Mouse (Mus musculus) liver, adult 2 months (tissue): ENCODE results near the gene Cdc34. TPM values are rescaled to one million over a fixed set of nuclear protein-coding genes. Genes with fewer than 3 reads are reported as not detected.

Source experiments
- DNase-seq: peaks from one replicate; pipeline ENCODE4 v3.0.0-alpha.2; 2011; ENCODE audit warnings: low read depth, low spot score; ENCODE audit errors: extremely low read depth
- H3K27ac ChIP-seq: fragments of 200-500 bp; replicated peaks from 2 replicates; pipeline ENCODE4 v1.5.1; 2012; ENCODE audit warnings: low read depth, mild to moderate bottlenecking, control low read depth, inconsistent platforms, low read length; ENCODE audit not compliant: insufficient read depth
- H3K27me3 ChIP-seq: fragments of 200-500 bp; 2 replicates; pipeline ENCODE4 v1.6.1; 2012; ENCODE audit warnings: mild to moderate bottlenecking, moderate library complexity, low read length, inconsistent platforms; ENCODE audit not compliant: control insufficient read depth, insufficient read depth
- H3K36me3 ChIP-seq: fragments of 200-500 bp; 2 replicates; pipeline ENCODE4 v1.6.1; 2012; ENCODE audit warnings: low read length, inconsistent platforms; ENCODE audit not compliant: control insufficient read depth, insufficient read depth
- H3K4me1 ChIP-seq: fragments of 200-500 bp; 2 replicates; pipeline ENCODE4 v1.6.1; 2011; ENCODE audit warnings: low read length; ENCODE audit not compliant: control insufficient read depth, insufficient read depth
- H3K4me3 ChIP-seq: fragments of 200-500 bp; 2 replicates; pipeline ENCODE4 v1.5.1; 2011; ENCODE audit warnings: low read depth, mild to moderate bottlenecking, control low read depth, low read length, moderate library complexity; ENCODE audit not compliant: insufficient read depth
- H3K79me2 ChIP-seq: fragments of 200-500 bp; 2 replicates; pipeline ENCODE4 v1.6.1; 2012; ENCODE audit warnings: inconsistent platforms, mild to moderate bottlenecking, low read length, moderate library complexity; ENCODE audit not compliant: control insufficient read depth, insufficient read depth
- H3K9ac ChIP-seq: fragments of 200-500 bp; 2 replicates; pipeline ENCODE4 v1.6.1; 2012; ENCODE audit warnings: low read depth, mild to moderate bottlenecking, control low read depth, inconsistent platforms, low read length
- CTCF ChIP-seq: fragments of 200-500 bp; IDR thresholded peaks from 2 replicates; pipeline ENCODE4 v1.5.1; 2011; ENCODE audit warnings: low read depth, low read length, control low read depth
- POLR2A ChIP-seq: fragments of 200-500 bp; IDR thresholded peaks from 2 replicates; pipeline ENCODE4 v1.6.1; 2011; ENCODE audit warnings: low read length, control low read depth; ENCODE audit not compliant: insufficient read depth; ENCODE audit errors: extremely low read depth
- WGBS: fragments of 180-500 bp; shearing (Covaris S2); methylation state at CpG from one replicate; pipeline ENCODE4 v1.1.7; 2018; 5-methylcytosine and 5-hydroxymethylcytosine counted together
- polyA plus RNA-seq: library from polyadenylated mRNA; depleted of rRNA; stranded (reverse); fragments of >200 nt; gene quantifications from 2 replicates; pipeline ENCODE4 v1.2.3, GENCODE M21; 2012
- total RNA-seq: library from RNA; depleted of rRNA; stranded (reverse); fragments of >200 nt; gene quantifications from 2 replicates; pipeline ENCODE4 v1.2.3, GENCODE M21; 2014

Cdc34 gene
- total and polyA plus RNA-seq, 2 experiments = 82.1 to 215 TPM

- WGBS = 83% methylated on average over 44 of the region's 44 CpGs
- Histone ChIP-seq H3K27me3 (no peaks in the 10 kb centered on the region), H3K9ac (no peak overlapping the region), H3K27ac (no peak overlapping the region), H3K36me3 (no peaks in the 10 kb centered on the region), H3K4me3 (no peak overlapping the region), H3K4me1 (peaks cover 1% of the 10 kb centered on the region; the same call in 1 of the 2 replicates), H3K79me2 (no peaks in the 10 kb centered on the region)
- TF ChIP-seq CTCF = no peak
- TF ChIP-seq POLR2A = no peak
- no peak for DNase-seq
Measured at GRCm38 (mm10) chr10:79675346-79676035, 6.5 kb upstream of the Cdc34 start.

- DNase-seq = no peak
- 27% methylated on average over 11 of the region's 11 CpGs for WGBS
- peak overlapping the region; percentile 68 for H3K27ac ChIP-seq
Measured at GRCm38 (mm10) chr10:79680606-79681495, 1.1 kb upstream of the Cdc34 start.

GRCm38 (mm10) chr10:79682551-79682915 is 538 bp downstream of the Cdc34 start:
- 1% methylated on average over 10 of the region's 10 CpGs for WGBS
- TF ChIP-seq POLR2A = no peak
- 0 out of 2 replicates have a peak, but pooled peaks have one; percentile 5 for TF ChIP-seq CTCF
- DNase-seq = peak; percentile 32
- Histone ChIP-seq H3K9ac (peak overlapping the region; percentile 95), H3K4me3 (peak overlapping the region; percentile 100), H3K36me3 (peaks cover 16% of the 10 kb centered on the region), H3K27ac (peak overlapping the region; percentile 85), H3K27me3 (no peaks in the 10 kb centered on the region), H3K4me1 (peaks cover 22% of the 10 kb centered on the region), H3K79me2 (peaks cover 23% of the 10 kb centered on the region; the same call in 1 of the 2 replicates)

More at GRCm38 (mm10) chr10:79680606-79681495, 1.1 kb upstream of the Cdc34 start:
- Histone ChIP-seq H3K4me3 (peak overlapping the region; percentile 42), H3K79me2 (peaks cover 23% of the 10 kb centered on the region; the same call in 1 of the 2 replicates), H3K9ac (peak overlapping the region; percentile 46), H3K36me3 (peaks cover 7% of the 10 kb centered on the region; the same call in 1 of the 2 replicates), H3K4me1 (peaks cover 22% of the 10 kb centered on the region), H3K27me3 (no peaks in the 10 kb centered on the region)
- TF ChIP-seq POLR2A (no peak), CTCF (no peak)

GRCm38 (mm10) chr10:79682916-79683582 is 1.1 kb downstream of the Cdc34 start:
- Histone ChIP-seq H3K9ac (peak overlapping the region; percentile 95), H3K27ac (peak overlapping the region; percentile 85), H3K4me1 (peaks cover 22% of the 10 kb centered on the region), H3K4me3 (peak overlapping the region; percentile 100), H3K27me3 (no peaks in the 10 kb centered on the region), H3K79me2 (peaks cover 23% of the 10 kb centered on the region; the same call in 1 of the 2 replicates), H3K36me3 (peaks cover 16% of the 10 kb centered on the region)
- under 1% methylated on average over 10 of the region's 10 CpGs for whole genome bisulfite sequencing
- peak; percentile 49 for TF ChIP-seq CTCF
- no peak for TF ChIP-seq POLR2A
- DNase-seq = peak; percentile 69

- H3K79me2 ChIP-seq = peaks cover 23% of the 10 kb centered on the region; the same call in 1 of the 2 replicates
- 32% methylated on average over 6 of the region's 6 CpGs for WGBS
- H3K27ac ChIP-seq = peak overlapping the region; percentile 85
- H3K36me3 ChIP-seq = peaks cover 18% of the 10 kb centered on the region
- peaks cover 22% of the 10 kb centered on the region for H3K4me1 ChIP-seq
- peak overlapping the region; percentile 95 for H3K9ac ChIP-seq
- DNase-seq = peak; percentile 88
- H3K4me3 ChIP-seq = peak overlapping the region; percentile 100
- no peaks in the 10 kb centered on the region for H3K27me3 ChIP-seq
- TF ChIP-seq CTCF = no peak
- no peak for TF ChIP-seq POLR2A
Measured at GRCm38 (mm10) chr10:79683726-79684640, 2.0 kb downstream of the Cdc34 start.
